Mouse (Mus musculus) MEL (cell line): Measurements from ENCODE around the gene Rps26.

Source experiments
- USF2 ChIP-seq, 2 experiments: IDR thresholded peaks; 2 replicates each; pipeline ENCODE4 v1.6.1; 2011 to 2012; ENCODE audit warnings: improper control_type of control experiment in 2 of 2, low read length in 2 of 2, borderline replicate concordance in 1 of 2, inconsistent platforms in 1 of 2, low read depth in 1 of 2, mild to moderate bottlenecking in 1 of 2; ENCODE audit not compliant: insufficient read depth in 1 of 2
- ZC3H11A ChIP-seq: IDR thresholded peaks from 2 replicates; pipeline ENCODE4 v1.6.1; 2012; ENCODE audit warnings: low read depth, mild to moderate bottlenecking, inconsistent platforms, low read length, improper control_type of control experiment

GRCm38 (mm10) chr10:128674469-128675008, 48.0 kb upstream of the Rps26 start:
- TF ChIP-seq USF2 (IDR thresholded peaks at IDR 0.05; ENCODE audit: borderline replicate concordance in 1 of 2, insufficient read depth in 1 of 2, low read depth in 1 of 2, low read length in 2 of 2) (no peak), ZC3H11A (peak; percentile 80)
